Mouse (Mus musculus) cerebellum, adult (tissue): Measurements from ENCODE around the gene Alpl.

ENCODE experiments used
- ATAC-seq: cut with Nextera tagmentation; 2 replicates; pipeline ENCODE4 v1.9.2; 2017; ENCODE audit warnings: mild to moderate bottlenecking, moderate library complexity, mixed read lengths; ENCODE audit not compliant: insufficient number of reproducible peaks, low FRiP score, low TSS enrichment

The Alpl gene

DNA sequence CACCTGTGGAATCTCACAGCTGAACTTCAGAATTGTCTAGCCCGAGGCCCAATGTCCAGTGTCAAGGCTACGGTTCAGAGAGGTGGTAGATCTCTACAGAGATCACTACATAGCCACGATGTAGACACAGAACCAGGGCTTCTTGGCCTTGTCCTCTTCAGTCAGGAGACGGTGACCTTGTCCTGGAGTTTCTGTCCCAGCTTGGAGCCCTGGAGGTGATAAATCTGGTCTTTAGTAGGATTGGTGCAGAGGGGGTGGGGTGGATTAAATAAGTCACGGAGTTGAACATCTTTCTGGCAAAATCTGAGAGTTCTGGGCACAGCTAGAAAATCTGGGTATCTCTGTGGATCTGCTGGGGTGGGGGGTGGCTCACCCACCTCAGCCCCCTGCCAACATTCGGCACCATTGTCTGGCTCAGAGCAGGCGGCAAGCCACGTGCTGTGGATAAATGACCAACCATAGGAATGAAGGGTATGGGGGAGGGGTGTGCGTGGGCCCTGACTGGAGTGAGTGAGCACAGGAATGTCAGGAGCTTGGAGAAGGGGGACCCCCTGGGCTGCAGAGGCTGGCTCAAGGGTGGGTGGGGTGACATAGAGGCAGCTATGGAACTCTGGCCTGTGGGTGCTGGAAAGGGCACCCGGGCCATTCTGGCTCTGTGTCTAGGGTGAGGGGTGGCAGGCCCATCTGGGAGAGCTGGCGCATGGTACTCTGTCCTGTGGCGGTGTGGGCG is 98.9 kb downstream of the Alpl start:
- no peak for ATAC-seq

DNA sequence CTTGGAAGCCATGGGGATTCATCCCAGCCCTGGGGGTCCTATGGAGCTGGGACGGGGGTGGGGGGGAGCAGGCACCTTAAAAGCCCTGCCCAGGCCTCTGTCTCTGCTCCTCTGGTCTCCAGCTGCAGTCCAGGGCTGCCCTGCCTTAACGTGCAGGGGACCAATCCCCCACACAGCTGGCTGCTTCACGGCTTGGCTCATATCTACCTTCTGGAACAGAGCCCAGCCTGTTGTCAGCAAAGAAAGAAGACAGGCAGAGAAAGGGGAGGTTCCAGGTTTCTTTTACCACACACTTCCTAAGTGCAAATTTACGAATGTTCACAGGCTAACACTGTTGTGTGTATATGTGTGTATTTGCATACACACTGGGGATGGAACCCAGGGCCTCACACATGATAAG is 100.3 kb downstream of the Alpl start:
- ATAC-seq, result no peak

DNA sequence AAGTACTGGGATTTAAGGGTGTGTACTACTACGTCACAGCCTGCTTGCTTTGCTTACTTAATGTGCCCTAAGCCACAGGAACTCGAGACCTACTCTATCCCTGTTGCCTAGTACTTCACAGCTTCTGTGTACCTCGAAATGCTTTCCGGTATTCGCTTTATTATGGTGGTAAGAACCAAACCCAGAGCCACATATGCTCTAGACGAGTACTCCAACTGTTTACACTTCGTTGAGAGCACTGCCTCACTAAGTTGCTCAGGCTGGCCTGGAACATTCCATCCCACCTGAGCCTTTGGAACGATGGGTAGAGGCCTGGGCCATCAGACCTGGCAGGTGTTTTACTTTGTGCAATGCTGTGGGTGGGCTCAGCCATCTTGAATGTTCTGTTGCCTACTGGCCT is 100.9 kb downstream of the Alpl start:
- no peak for ATAC-seq

DNA sequence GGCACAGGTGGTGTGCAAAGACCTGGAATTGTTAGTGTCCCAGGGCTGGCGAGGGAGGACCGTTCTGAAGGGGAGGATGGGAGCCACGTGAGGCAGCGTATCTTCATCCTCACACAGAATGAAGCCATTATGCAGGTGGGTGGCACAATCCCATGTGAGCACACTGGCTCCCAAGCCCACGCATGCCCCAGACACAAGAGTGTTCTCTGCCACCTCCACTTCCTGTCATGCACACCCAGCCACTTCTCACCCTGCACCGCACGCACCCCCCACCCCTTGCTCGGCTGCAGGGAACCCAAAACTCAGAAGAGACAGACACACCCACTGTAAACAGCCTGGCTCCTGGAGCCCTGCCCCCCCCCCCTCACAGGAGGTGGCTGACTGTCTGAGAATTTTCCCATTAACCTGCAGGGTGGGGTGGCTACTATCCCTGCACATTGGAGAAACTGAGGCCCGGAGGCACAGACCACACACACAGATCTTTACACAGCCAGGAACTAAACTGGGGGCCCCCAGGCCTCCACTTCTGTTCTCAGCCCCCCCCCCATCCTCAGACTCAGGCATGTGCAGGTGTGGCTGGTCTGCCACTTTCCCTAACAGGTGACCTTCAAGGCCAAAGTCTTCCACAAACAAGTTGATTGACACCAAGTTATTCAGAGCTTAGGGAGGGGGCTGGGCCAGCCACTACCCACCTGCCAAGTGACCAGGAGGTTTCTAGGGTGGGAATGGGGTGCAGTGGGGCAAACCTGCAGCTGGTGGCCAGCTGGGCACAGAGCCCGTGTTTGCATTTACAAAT is 103.9 kb downstream of the Alpl start:
- no peak for ATAC-seq
